ENCODE assay signal across 9 mouse cellular contexts in the genomic region with DNA sequence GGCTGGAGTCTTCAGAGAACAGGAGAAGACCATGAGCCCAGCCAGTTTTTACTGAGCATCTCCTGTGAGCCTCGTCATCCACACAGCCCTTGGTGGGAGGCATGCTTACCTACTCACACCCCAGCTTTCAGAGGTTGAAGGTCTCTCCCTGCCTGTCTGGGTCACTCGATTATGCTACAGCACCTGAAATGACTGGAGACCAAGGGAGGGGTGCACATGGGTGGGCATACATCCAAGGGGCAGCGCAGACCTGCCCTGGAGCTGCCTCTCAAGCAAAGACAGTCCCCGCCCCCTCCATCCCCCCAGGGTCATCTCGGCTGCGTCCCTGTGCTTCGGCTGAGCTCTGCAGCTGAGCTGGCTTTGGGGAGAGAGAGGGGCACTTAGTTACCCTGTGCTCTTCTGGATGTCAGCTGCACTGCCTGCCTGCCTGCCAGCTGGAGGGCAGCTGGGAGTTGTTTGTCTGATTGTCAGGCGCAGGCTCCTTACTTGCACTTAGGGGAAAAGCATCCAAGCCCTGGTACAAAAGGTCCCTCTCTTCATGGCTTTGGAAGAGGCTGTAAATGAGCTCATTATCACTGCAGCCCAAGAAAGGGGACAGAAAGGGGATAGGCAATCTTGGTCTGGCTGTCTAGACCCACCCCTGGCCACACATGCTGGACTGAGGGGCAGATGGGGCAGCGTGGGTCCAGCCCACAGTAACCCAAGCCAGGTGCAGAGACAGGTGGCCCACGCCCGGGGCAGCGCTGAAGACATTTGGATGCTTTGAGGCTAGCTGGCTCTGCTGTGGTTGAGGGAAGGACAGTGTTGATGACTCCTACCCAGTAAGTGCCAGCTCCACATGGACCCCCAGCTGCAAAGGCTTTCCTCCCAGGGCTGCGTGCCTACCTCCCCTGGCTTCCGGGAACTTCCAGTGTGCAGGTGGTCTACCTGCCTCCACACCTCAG. TPM values are rescaled to one million over a fixed set of nuclear protein-coding genes. Genes with fewer than 3 reads are reported as not detected.
A peak's percentile ranks its signal among the peaks of the same experiment; 100 is the strongest.
DNase-seq lines count a peak whose midpoint lies in the region; ATAC-seq and TF ChIP-seq lines count a peak whose summit lies in the region.
"Had no signal": no experiment of that assay in that cellular context is flagged by ENCODE, and none has a peak within 500 bp of the region (broad histone marks: within the 10 kb centered on the region; RNA-seq: fewer than 3 reads in every experiment).

No protein-coding gene starts in this region.

- WGBS in embryonic facial prominence, embryonic 15.5 days: 52% methylated on average over 14 of the region's 14 CpGs
- WGBS in hindbrain, embryonic 16.5 days: 38% methylated on average over 13 of the region's 14 CpGs
- WGBS in midbrain, postnatal 0 days: 55% methylated on average over 14 of the region's 14 CpGs
- 51% methylated on average over 14 of the region's 14 CpGs for WGBS in kidney, embryonic 16.5 days

- no peak overlapping the region for H3K4me2 ChIP-seq in embryonic facial prominence, embryonic 15.5 days (replicated peaks)
- H3K4me2 ChIP-seq in hindbrain, embryonic 16.5 days (ENCODE audit: low read length): no peak overlapping the region
- no peak overlapping the region for H3K4me2 ChIP-seq in midbrain, postnatal 0 days (ENCODE audit: low read depth, low read length, poor library complexity, severe bottlenecking)
- no peak overlapping the region for H3K4me2 ChIP-seq in kidney, embryonic 16.5 days (replicated peaks; ENCODE audit: low read depth, low read length)

- peaks cover 37% of the 10 kb centered on the region for H3K4me1 ChIP-seq in embryonic facial prominence, embryonic 15.5 days
- peaks cover 44% of the 10 kb centered on the region for H3K4me1 ChIP-seq in hindbrain, embryonic 16.5 days (ENCODE audit: control insufficient read depth, insufficient read depth, low read depth, low read length)
- H3K4me1 ChIP-seq in midbrain, postnatal 0 days (ENCODE audit: insufficient read depth, low read length): peaks cover 19% of the 10 kb centered on the region
- peaks cover 11% of the 10 kb centered on the region; the same call in 1 of the 2 replicates for H3K4me1 ChIP-seq in kidney, embryonic 16.5 days (ENCODE audit: insufficient read depth, low read length)

- TF ChIP-seq CTCF in layer of hippocampus, adult 2 months (conservative IDR thresholded peaks at IDR 0.05): no peak
- TF ChIP-seq CTCF in midbrain, postnatal 0 days (IDR thresholded peaks at IDR 0.05): no peak

- ATAC-seq in embryonic facial prominence, embryonic 15.5 days (ENCODE audit: insufficient number of reproducible peaks, low FRiP score, low TSS enrichment, low read depth): peak; percentile 51; the same call in 1 of the 2 replicates
- peak; percentile 32 for ATAC-seq in hindbrain, embryonic 16.5 days
- 0 out of 2 replicates have a peak, but pooled peaks have one; percentile 35 for ATAC-seq in midbrain, postnatal 0 days (ENCODE audit: low FRiP score)
- ATAC-seq in kidney, embryonic 16.5 days (ENCODE audit: low FRiP score, low TSS enrichment): no peak

- H3K9ac ChIP-seq in embryonic facial prominence, embryonic 15.5 days: no peak overlapping the region
- H3K9ac ChIP-seq in hindbrain, embryonic 16.5 days (ENCODE audit: low read depth, low read length): peak overlapping the region; percentile 27
- H3K9ac ChIP-seq in midbrain, postnatal 0 days (replicated peaks; ENCODE audit: low read length, poor library complexity, severe bottlenecking): no peak overlapping the region
- H3K9ac ChIP-seq in kidney, embryonic 16.5 days (replicated peaks; ENCODE audit: low read length): no peak overlapping the region

- H3K27me3 ChIP-seq in embryonic facial prominence, embryonic 15.5 days: no peaks in the 10 kb centered on the region
- H3K27me3 ChIP-seq in hindbrain, embryonic 16.5 days (replicated peaks; ENCODE audit: control insufficient read depth, insufficient read depth, low read length): no peaks in the 10 kb centered on the region
- no peaks in the 10 kb centered on the region for H3K27me3 ChIP-seq in midbrain, postnatal 0 days (ENCODE audit: insufficient read depth, low read length)
- no peaks in the 10 kb centered on the region for H3K27me3 ChIP-seq in kidney, embryonic 16.5 days (ENCODE audit: insufficient read depth, low read length)

- peak overlapping the region; percentile 77 for H3K27ac ChIP-seq in layer of hippocampus, adult 2 months
- H3K27ac ChIP-seq in embryonic facial prominence, embryonic 15.5 days (replicated peaks): no peak overlapping the region; the same call in 1 of the 2 replicates
- peak overlapping the region; percentile 61 for H3K27ac ChIP-seq in hindbrain, embryonic 16.5 days (ENCODE audit: low read depth, low read length)
- H3K27ac ChIP-seq in midbrain, postnatal 0 days (ENCODE audit: low read depth, low read length): no peak overlapping the region
- no peak overlapping the region for H3K27ac ChIP-seq in kidney, embryonic 16.5 days (ENCODE audit: low read length)

- DNase-seq in layer of hippocampus, adult 2 months (ENCODE audit: low spot score in 2 of 2): peak; percentile 45 to 60
- no peak for DNase-seq in layer of hippocampus, adult 9-10 months (ENCODE audit: low spot score)
- peak; percentile 78 for DNase-seq in midbrain, postnatal 0 days (ENCODE audit: low spot score)
- DNase-seq in thymus, postnatal 36 days: no peak
- DNase-seq in yolk sac, embryonic 10.5 days (ENCODE audit: low spot score): no peak
- DNase-seq: kidney, postnatal 10 days had no signal

- H3K4me3 ChIP-seq in layer of hippocampus, adult 2 months: no peak overlapping the region
- H3K4me3 ChIP-seq in embryonic facial prominence, embryonic 15.5 days (replicated peaks): no peak overlapping the region
- no peak overlapping the region for H3K4me3 ChIP-seq in hindbrain, embryonic 16.5 days (ENCODE audit: low read length)
- no peak overlapping the region for H3K4me3 ChIP-seq in midbrain, postnatal 0 days (ENCODE audit: low read depth, low read length)
- H3K4me3 ChIP-seq in kidney, embryonic 16.5 days (ENCODE audit: low read length): no peak overlapping the region

- 0 out of 2 replicates have a peak, but pooled peaks cover 17% of the 10 kb centered on the region for H3K36me3 ChIP-seq in embryonic facial prominence, embryonic 15.5 days
- H3K36me3 ChIP-seq in hindbrain, embryonic 16.5 days (ENCODE audit: control insufficient read depth, insufficient read depth, low read length): no peaks in the 10 kb centered on the region
- H3K36me3 ChIP-seq in midbrain, postnatal 0 days (ENCODE audit: insufficient read depth, low read length): no peaks in the 10 kb centered on the region; the same call in none of the 2 replicates
- H3K36me3 ChIP-seq in kidney, embryonic 16.5 days (ENCODE audit: insufficient read depth, low read length): 0 out of 2 replicates have a peak, but pooled peaks cover 5% of the 10 kb centered on the region

- no peaks in the 10 kb centered on the region for H3K9me3 ChIP-seq in embryonic facial prominence, embryonic 15.5 days (replicated peaks)
- no peaks in the 10 kb centered on the region for H3K9me3 ChIP-seq in hindbrain, embryonic 16.5 days (ENCODE audit: control insufficient read depth, low read length)
- no peaks in the 10 kb centered on the region for H3K9me3 ChIP-seq in midbrain, postnatal 0 days (ENCODE audit: low read length)
- no peaks in the 10 kb centered on the region for H3K9me3 ChIP-seq in kidney, embryonic 16.5 days (ENCODE audit: low read length)

RNA-seq across cellular contexts. Expression of gene Tcp11, which starts 43.4 kb away (rescaled TPM):
- total RNA-seq in layer of hippocampus, adult 2 months (2021): under 1 TPM; 0.74 to 0.84 TPM
- polyA plus RNA-seq in embryonic facial prominence, embryonic 15.5 days (2015; fragmentation: Nextera tagmentation; extraction: Ambion mirVana): 4.7 and 9.0 TPM in 2 replicates
- polyA plus RNA-seq in hindbrain, embryonic 16.5 days (2015; fragmentation: Nextera tagmentation; extraction: Ambion mirVana): 1.4 and 1.6 TPM in 2 replicates
- 4.1 and 8.2 TPM in 2 replicates for total RNA-seq in midbrain, postnatal 0 days (2014; rRNA removed)
- polyA plus RNA-seq in midbrain, postnatal 0 days (2015; fragmentation: Nextera tagmentation; extraction: Ambion mirVana): 2.3 and 2.5 TPM in 2 replicates
- polyA plus RNA-seq in kidney, embryonic 16.5 days (2015; fragmentation: Nextera tagmentation; extraction: Ambion mirVana): 6.4 and 7.6 TPM in 2 replicates

Comparison
In these comparisons a context has a peak if more than half of its experiments do, and no peak if none do; other contexts are left out.
1. DNase-seq: peak in layer of hippocampus, adult 2 months (2 of 2) and midbrain, postnatal 0 days (single experiment); none in layer of hippocampus, adult 9-10 months (single experiment), thymus, postnatal 36 days (0 of 2) and yolk sac, embryonic 10.5 days (single experiment).
2. H3K27ac ChIP-seq: peak in layer of hippocampus, adult 2 months (single experiment) and hindbrain, embryonic 16.5 days (single experiment); none in embryonic facial prominence, embryonic 15.5 days (single experiment), midbrain, postnatal 0 days (single experiment) and kidney, embryonic 16.5 days (single experiment).